Mouse (Mus musculus): Measurements from ENCODE around the gene Gm2000.
"Not testable (repeated sequence)": the region's sequence is repeated elsewhere in the genome, so short reads cannot be mapped to it uniquely, and the experiment has no call there.

Gene Gm2000

GRCm38 (mm10) chr1:156365740-156366139, at the start of gene Gm2000:
Gm2000 (plus strand) TSS chr1:156366040.
- no peak for DNase-seq (ENCODE audit: low read depth in 1 of 2, low spot score in 2 of 2)

- no peak for DNase-seq (ENCODE audit: low read depth in 1 of 2, low spot score in 2 of 2)
Observed at GRCm38 (mm10) chr1:156323126-156323525, 42.7 kb upstream of the Gm2000 start.

GRCm38 (mm10) chr1:156340847-156341246, 25.0 kb upstream of the Gm2000 start:
- no peak for DNase-seq (ENCODE audit: low read depth in 1 of 2, low spot score in 2 of 2)

GRCm38 (mm10) chr1:156344433-156344832, 21.4 kb upstream of the Gm2000 start:
- DNase-seq (ENCODE audit: low read depth in 1 of 2, low spot score in 2 of 2), result no peak

GRCm38 (mm10) chr1:156345633-156346032, 20.2 kb upstream of the Gm2000 start:
- no peak for DNase-seq (ENCODE audit: low read depth in 1 of 2, low spot score in 2 of 2)

GRCm38 (mm10) chr1:156349031-156349430, 16.8 kb upstream of the Gm2000 start:
- no peak for DNase-seq (ENCODE audit: low read depth in 1 of 2, low spot score in 2 of 2)

- DNase-seq (ENCODE audit: low read depth in 1 of 2, low spot score in 2 of 2), result no peak
Observed at GRCm38 (mm10) chr1:156350441-156350840, 15.4 kb upstream of the Gm2000 start.

- no peak for DNase-seq (ENCODE audit: low read depth in 1 of 2, low spot score in 2 of 2)
Observed at GRCm38 (mm10) chr1:156352466-156352865, 13.4 kb upstream of the Gm2000 start.

- DNase-seq (ENCODE audit: low read depth in 1 of 2, low spot score in 2 of 2), result no peak
Observed at GRCm38 (mm10) chr1:156381217-156381616, 15.4 kb downstream of the Gm2000 start.

GRCm38 (mm10) chr1:156386232-156386631, 20.4 kb downstream of the Gm2000 start:
- DNase-seq (ENCODE audit: low read depth in 1 of 2, low spot score in 2 of 2), result no peak

GRCm38 (mm10) chr1:156386880-156387279, 21.0 kb downstream of the Gm2000 start:
- DNase-seq (ENCODE audit: low read depth in 1 of 2, low spot score in 2 of 2), result no peak

GRCm38 (mm10) chr1:156393148-156393547, 27.3 kb downstream of the Gm2000 start:
- DNase-seq (ENCODE audit: low read depth in 1 of 2, low spot score in 2 of 2), result no peak

- DNase-seq (ENCODE audit: low read depth in 1 of 2, low spot score in 2 of 2), result not testable (repeated sequence)
Observed at GRCm38 (mm10) chr1:156400159-156400558, 34.3 kb downstream of the Gm2000 start.

GRCm38 (mm10) chr1:156402491-156402890, 36.7 kb downstream of the Gm2000 start:
- no peak for DNase-seq (ENCODE audit: low read depth in 1 of 2, low spot score in 2 of 2)

- no peak for DNase-seq (ENCODE audit: low read depth in 1 of 2, low spot score in 2 of 2)
Observed at GRCm38 (mm10) chr1:156403251-156403650, 37.4 kb downstream of the Gm2000 start.

- DNase-seq (ENCODE audit: low read depth in 1 of 2, low spot score in 2 of 2), result no peak
Observed at GRCm38 (mm10) chr1:156408004-156408403, 42.2 kb downstream of the Gm2000 start.

GRCm38 (mm10) chr1:156408521-156408920, 42.7 kb downstream of the Gm2000 start:
- DNase-seq (ENCODE audit: low read depth in 1 of 2, low spot score in 2 of 2), result no peak

Measured in monocyte, adult 2 months (primary cell).